Mouse (Mus musculus): ENCODE results near the gene Litaf. TPM values are rescaled to one million over a fixed set of nuclear protein-coding genes. Genes with fewer than 3 reads are reported as not detected.

Litaf gene
- total and polyA plus RNA-seq, 3 experiments: 25.7 to 50.1 TPM; not detected in 1

DNA sequence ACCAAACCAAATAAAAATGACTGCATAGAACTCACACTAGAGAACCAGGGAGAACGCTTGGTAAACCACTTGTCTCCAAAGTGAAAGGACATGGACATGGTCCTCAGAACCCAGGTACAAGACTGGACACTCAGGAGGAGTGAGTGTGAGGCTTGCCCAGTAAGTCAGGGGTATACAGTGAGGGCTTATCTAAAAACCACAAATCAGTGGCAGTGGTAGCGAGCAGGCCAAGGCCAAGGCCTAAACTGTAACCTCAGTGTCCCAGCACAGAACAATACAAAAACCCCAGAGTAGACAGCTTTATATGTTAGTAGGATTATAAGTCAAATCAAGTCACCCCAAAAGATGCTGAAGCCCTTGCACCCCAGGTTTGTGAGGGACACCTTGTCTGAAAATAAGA lies 154.9 kb downstream of the Litaf start:
- H3K4me3 ChIP-seq (ENCODE audit: control insufficient read depth in 1 of 2, insufficient read depth in 1 of 2, low read depth in 2 of 2, low read length in 2 of 2): no peak overlapping the region
- no peak overlapping the region for H3K9ac ChIP-seq (ENCODE audit: control insufficient read depth, low read depth, low read length, poor library complexity, severe bottlenecking)
- H3K27me3 ChIP-seq (ENCODE audit: control insufficient read depth in 1 of 2, insufficient read depth in 2 of 2, low read length in 2 of 2): no peaks in the 10 kb centered on the region
- H3K36me3 ChIP-seq (ENCODE audit: control insufficient read depth in 1 of 2, insufficient read depth in 2 of 2, low read length in 2 of 2): no peaks in the 10 kb centered on the region
- no peaks in the 10 kb centered on the region for H3K79me2 ChIP-seq (ENCODE audit: control insufficient read depth, insufficient read depth, low read length, poor library complexity)
- no peak for TF ChIP-seq BHLHE40 (IDR thresholded peaks at IDR 0.05; ENCODE audit: borderline replicate concordance, low read depth, low read length)
- no peak for TF ChIP-seq HCFC1 (IDR thresholded peaks at IDR 0.05; ENCODE audit: low read depth, low read length)
- TF ChIP-seq UBTF (IDR thresholded peaks at IDR 0.05; ENCODE audit: borderline replicate concordance, insufficient read depth, low read depth, low read length): no peak
- no peak for TF ChIP-seq EP300 (IDR thresholded peaks at IDR 0.05; ENCODE audit: low read depth in 1 of 2, low read length in 2 of 2)
- no peak for TF ChIP-seq MAFK (IDR thresholded peaks at IDR 0.05; ENCODE audit: borderline replicate concordance, low read depth, low read length)
- no peak for TF ChIP-seq POLR2AphosphoS5 (IDR thresholded peaks at IDR 0.05; ENCODE audit: borderline replicate concordance, low read depth, low read length)
- no peak for TF ChIP-seq NELFE (IDR thresholded peaks at IDR 0.05; ENCODE audit: low read depth, low read length)
- TF ChIP-seq MXI1 (IDR thresholded peaks at IDR 0.05; ENCODE audit: low read depth, low read length): no peak
- TF ChIP-seq USF1 (IDR thresholded peaks at IDR 0.05; ENCODE audit: low read depth, low read length): no peak
- no peak for TF ChIP-seq POLR2A (IDR thresholded peaks at IDR 0.05; ENCODE audit: control insufficient read depth in 1 of 2, insufficient read depth in 1 of 2, low read depth in 1 of 2, low read length in 2 of 2, poor library complexity in 1 of 2)
- TF ChIP-seq TAL1 (IDR thresholded peaks at IDR 0.05; ENCODE audit: low read length): no peak
- TF ChIP-seq SMC3 (IDR thresholded peaks at IDR 0.05; ENCODE audit: low read depth, low read length): no peak
- TF ChIP-seq GATA1 (IDR thresholded peaks at IDR 0.05; ENCODE audit: low read depth, low read length): no peak
- no peak for TF ChIP-seq RCOR1 (IDR thresholded peaks at IDR 0.05; ENCODE audit: low read depth, low read length)
- TF ChIP-seq SIN3A (IDR thresholded peaks at IDR 0.05; ENCODE audit: low read length): no peak
- no peak for TF ChIP-seq E2F4 (IDR thresholded peaks at IDR 0.05; ENCODE audit: borderline replicate concordance, low read depth, low read length)
- no peak for TF ChIP-seq ZKSCAN1 (IDR thresholded peaks at IDR 0.05; ENCODE audit: low read depth, low read length)
- no peak for TF ChIP-seq ETS1 (IDR thresholded peaks at IDR 0.05; ENCODE audit: low read depth, low read length)
- no peak for TF ChIP-seq ZMIZ1 (IDR thresholded peaks at IDR 0.05; ENCODE audit: low read depth, low read length)
- H3K4me1 ChIP-seq (ENCODE audit: control insufficient read depth in 1 of 2, insufficient read depth in 2 of 2, low read length in 2 of 2): no peaks in the 10 kb centered on the region
- no peaks in the 10 kb centered on the region for H3K9me3 ChIP-seq (replicated peaks; ENCODE audit: insufficient read depth, low read length)
- DNase-seq (ENCODE audit: low read depth, low spot score): no peak
- no peak overlapping the region for H3K27ac ChIP-seq (ENCODE audit: control insufficient read depth, low read depth, low read length)

DNA sequence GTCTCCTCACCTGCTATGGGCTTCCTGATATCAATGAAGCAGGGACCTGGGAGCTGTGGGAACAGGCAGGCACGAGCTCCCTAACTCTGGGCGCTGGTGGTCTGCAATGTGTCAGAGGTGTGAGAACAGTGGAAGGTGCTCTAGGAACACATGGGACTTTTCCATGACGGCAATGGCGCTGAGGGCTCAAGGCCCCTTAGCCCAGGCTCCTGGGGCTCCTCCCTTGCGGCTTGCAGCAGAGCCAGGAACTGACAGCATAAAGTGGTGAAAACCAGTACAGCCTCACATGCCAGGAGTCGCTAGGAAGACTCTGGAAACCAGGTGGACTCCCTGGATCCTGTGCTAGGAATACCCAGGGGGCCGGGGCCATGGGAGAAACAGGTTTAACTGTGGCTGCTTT lies 155.4 kb downstream of the Litaf start:
- H3K9ac ChIP-seq (ENCODE audit: control insufficient read depth, low read depth, low read length, poor library complexity, severe bottlenecking): no peak overlapping the region
- no peak for TF ChIP-seq MAZ (IDR thresholded peaks at IDR 0.05; ENCODE audit: low read depth, low read length)
- no peak for TF ChIP-seq GABPA (IDR thresholded peaks at IDR 0.05; ENCODE audit: low read depth, low read length)
- DNase-seq (ENCODE audit: low read depth, low spot score): no peak
- H3K27ac ChIP-seq (ENCODE audit: control insufficient read depth, low read depth, low read length): no peak overlapping the region
- H3K79me2 ChIP-seq (ENCODE audit: control insufficient read depth, insufficient read depth, low read length, poor library complexity): no peaks in the 10 kb centered on the region
- no peaks in the 10 kb centered on the region for H3K36me3 ChIP-seq (ENCODE audit: control insufficient read depth in 1 of 2, insufficient read depth in 2 of 2, low read length in 2 of 2)
- H3K9me3 ChIP-seq (replicated peaks; ENCODE audit: insufficient read depth, low read length): no peaks in the 10 kb centered on the region
- H3K4me1 ChIP-seq (ENCODE audit: control insufficient read depth in 1 of 2, insufficient read depth in 2 of 2, low read length in 2 of 2): no peaks in the 10 kb centered on the region
- no peaks in the 10 kb centered on the region for H3K27me3 ChIP-seq (ENCODE audit: control insufficient read depth in 1 of 2, insufficient read depth in 2 of 2, low read length in 2 of 2)
- no peak overlapping the region for H3K4me3 ChIP-seq (ENCODE audit: control insufficient read depth in 1 of 2, insufficient read depth in 1 of 2, low read depth in 2 of 2, low read length in 2 of 2)

Other genes with a start within 250 kb of the Litaf start
- 2.6 and 2.8 TPM in 2 replicates for gene Rmi2, start 231.1 kb downstream of the Litaf start, total RNA-seq (2012; rRNA removed)
- 1 to 10 TPM in 1 of 2 experiments, not detected in 1; 8.0 TPM for gene Rmi2, start 231.1 kb downstream of the Litaf start, polyA plus RNA-seq (2012; ENCODE audit: insufficient read depth in 1 of 2, insufficient read length in 2 of 2, low read depth in 1 of 2, low replicate concordance in 2 of 2, missing spikeins in 1 of 2)
- 0.42 and 0.73 TPM in 2 replicates for gene Snn, start 5.2 kb downstream of the Litaf start, total RNA-seq (2012; rRNA removed)
- gene Snn, start 5.2 kb downstream of the Litaf start, polyA plus RNA-seq (2012; ENCODE audit: insufficient read depth in 1 of 2, insufficient read length in 2 of 2, low read depth in 1 of 2, low replicate concordance in 2 of 2, missing spikeins in 1 of 2): 1 to 10 TPM in 1 of 2 experiments, not detected in 1; 2.4 TPM
- gene Txndc11, start 68.5 kb upstream of the Litaf start, total RNA-seq (2012; rRNA removed): 19.7 and 24.9 TPM in 2 replicates
- gene Txndc11, start 68.5 kb upstream of the Litaf start, polyA plus RNA-seq (2012; ENCODE audit: insufficient read depth in 1 of 2, insufficient read length in 2 of 2, low read depth in 1 of 2, low replicate concordance in 2 of 2, missing spikeins in 1 of 2): 10 to 100 TPM in 1 of 2 experiments, not detected in 1; 33.7 TPM
- 40.9 and 48.7 TPM in 2 replicates for gene Zc3h7a, start 110.2 kb upstream of the Litaf start, total RNA-seq (2012; rRNA removed)
- gene Zc3h7a, start 110.2 kb upstream of the Litaf start, polyA plus RNA-seq (2012; ENCODE audit: insufficient read depth in 1 of 2, insufficient read length in 2 of 2, low read depth in 1 of 2, low replicate concordance in 2 of 2, missing spikeins in 1 of 2): 100 to 1,000 TPM in 1 of 2 experiments, 10 to 100 TPM in 1; 77.4 to 202 TPM
- gene Rsl1d1, start 137.2 kb upstream of the Litaf start, total RNA-seq (2012; rRNA removed): 191 and 232 TPM in 2 replicates
- gene Rsl1d1, start 137.2 kb upstream of the Litaf start, polyA plus RNA-seq (2012; ENCODE audit: insufficient read depth in 1 of 2, insufficient read length in 2 of 2, low read depth in 1 of 2, low replicate concordance in 2 of 2, missing spikeins in 1 of 2): 1,000 to 10,000 TPM in 1 of 2 experiments, 100 to 1,000 TPM in 1; 228 to 1,181 TPM
- 84.4 and 89.6 TPM in 2 replicates for gene Gspt1, start 188.2 kb upstream of the Litaf start, total RNA-seq (2012; rRNA removed)
- gene Gspt1, start 188.2 kb upstream of the Litaf start, polyA plus RNA-seq (2012; ENCODE audit: insufficient read depth in 1 of 2, insufficient read length in 2 of 2, low read depth in 1 of 2, low replicate concordance in 2 of 2, missing spikeins in 1 of 2): 100 to 1,000 TPM; 376 to 547 TPM
- not detected in 2 replicates for gene Tnfrsf17, start 247.7 kb upstream of the Litaf start, total RNA-seq (2012; rRNA removed)
- gene Tnfrsf17, start 247.7 kb upstream of the Litaf start, polyA plus RNA-seq (2012; ENCODE audit: insufficient read depth in 1 of 2, insufficient read length in 2 of 2, low read depth in 1 of 2, low replicate concordance in 2 of 2, missing spikeins in 1 of 2): not detected

Measured in MEL (cell line).